Mouse (Mus musculus) cerebellum, adult (tissue): ENCODE results near the gene Gm3002.
"Not testable (repeated sequence)": the region's sequence is repeated elsewhere in the genome, so short reads cannot be mapped to it uniquely, and the experiment has no call there.

ENCODE experiments used
- ATAC-seq: cut with Nextera tagmentation; 2 replicates; pipeline ENCODE4 v1.9.2; 2017; ENCODE audit warnings: mild to moderate bottlenecking, moderate library complexity, mixed read lengths; ENCODE audit not compliant: insufficient number of reproducible peaks, low FRiP score, low TSS enrichment

Gene Gm3002

GRCm38 (mm10) chr14:3809774-3810173 is at the start of gene Gm3002:
Gene Gm3002 (plus strand): TSS chr14:3810074.
- ATAC-seq, result not testable (repeated sequence)

- ATAC-seq, result not testable (repeated sequence)
These were observed 36.1 kb downstream of the Gm3002 start, which contains the start of gene Gm3033 for GRCm38 (mm10) chr14:3845945-3846344. Gene Gm3033 (plus strand): TSS chr14:3846245.

- ATAC-seq, result not testable (repeated sequence)
These were observed 74.0 kb downstream of the Gm3002 start, which contains the start of gene Gm2916 for GRCm38 (mm10) chr14:3883872-3884271. Gene Gm2916 (plus strand): TSS chr14:3884172.

- not testable (repeated sequence) for ATAC-seq
These were observed 121.6 kb downstream of the Gm3002 start, which contains the start of gene Gm3029 for GRCm38 (mm10) chr14:3931456-3931855. Gene Gm3029 (plus strand): TSS chr14:3931756.

- not testable (repeated sequence) for ATAC-seq
These were observed 153.4 kb downstream of the Gm3002 start, which contains the start of gene Gm3095 for GRCm38 (mm10) chr14:3963247-3963646. Gene Gm3095 (plus strand): TSS chr14:3963547.

GRCm38 (mm10) chr14:3998094-3998493 is 188.2 kb downstream of the Gm3002 start, which contains the start of gene Gm3099:
Gene Gm3099 (plus strand): TSS chr14:3998394.
- ATAC-seq, result not testable (repeated sequence)
